Mouse (Mus musculus) pancreas, adult 10 weeks (tissue): ENCODE data around the gene 4921536K21Rik. TPM values are rescaled to one million over a fixed set of nuclear protein-coding genes. Genes with fewer than 3 reads are reported as not detected.

Source experiments
- polyA plus RNA-seq: library from polyadenylated mRNA; stranded (reverse); fragments of 350-450 nt; fragmentation: Illumina TruSeq; extraction: RNeasy Lipid Tissue Mini Kit (QIAGEN cat#74804); gene quantifications from one replicate; pipeline ENCODE4 v1.2.3, GENCODE M21; 2015; ENCODE audit warnings: low read depth, low replicate concordance; ENCODE audit not compliant: insufficient read depth

Gene 4921536K21Rik
- polyA plus RNA-seq = not detected

GRCm38 (mm10) chr11:3894406-3895281 lies at the start of gene 4921536K21Rik, which contains the start of gene Dusp18:
4921536K21Rik (minus strand) TSS chr11:3895098.
Dusp18 (plus strand) TSS chr11:3895240.

DNA sequence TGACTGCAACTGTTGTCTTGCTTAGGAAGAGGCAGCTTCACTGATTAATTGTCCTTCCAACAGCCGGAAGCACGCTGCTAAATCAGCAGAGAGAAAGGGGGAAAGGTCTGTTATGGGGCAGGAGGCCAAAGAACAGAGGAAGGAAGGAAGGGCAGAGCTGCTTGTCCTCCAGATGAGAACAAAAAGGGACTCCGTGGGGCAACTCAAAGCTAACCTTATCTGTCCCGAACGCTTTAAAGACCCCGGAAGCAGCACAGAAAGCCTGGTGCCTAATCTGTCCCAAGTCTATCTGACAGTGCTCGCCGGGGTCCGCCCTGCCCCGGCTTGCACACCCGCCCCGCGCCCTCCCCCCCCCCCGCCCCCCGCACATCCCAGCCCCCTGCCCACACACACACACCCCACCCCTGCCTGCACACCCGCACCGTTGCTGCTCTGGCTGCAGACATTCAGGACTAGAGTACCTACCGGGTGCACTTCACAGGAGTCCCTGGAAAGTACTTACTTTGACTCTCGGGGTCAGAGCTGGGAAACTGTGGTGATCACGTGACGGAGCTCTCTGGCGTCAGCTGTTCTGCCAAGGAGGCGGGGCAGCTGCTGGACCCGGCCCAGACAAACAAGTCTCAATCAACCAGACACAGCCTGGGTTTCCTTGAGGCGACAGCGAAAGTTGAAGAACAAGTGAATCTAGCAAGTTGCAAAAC lies 36.8 kb upstream of the 4921536K21Rik start, which contains the start of gene Tcn2:
TSS of gene Tcn2 (minus strand) at position 649 of the 701 bp plus-strand sequence.

DNA sequence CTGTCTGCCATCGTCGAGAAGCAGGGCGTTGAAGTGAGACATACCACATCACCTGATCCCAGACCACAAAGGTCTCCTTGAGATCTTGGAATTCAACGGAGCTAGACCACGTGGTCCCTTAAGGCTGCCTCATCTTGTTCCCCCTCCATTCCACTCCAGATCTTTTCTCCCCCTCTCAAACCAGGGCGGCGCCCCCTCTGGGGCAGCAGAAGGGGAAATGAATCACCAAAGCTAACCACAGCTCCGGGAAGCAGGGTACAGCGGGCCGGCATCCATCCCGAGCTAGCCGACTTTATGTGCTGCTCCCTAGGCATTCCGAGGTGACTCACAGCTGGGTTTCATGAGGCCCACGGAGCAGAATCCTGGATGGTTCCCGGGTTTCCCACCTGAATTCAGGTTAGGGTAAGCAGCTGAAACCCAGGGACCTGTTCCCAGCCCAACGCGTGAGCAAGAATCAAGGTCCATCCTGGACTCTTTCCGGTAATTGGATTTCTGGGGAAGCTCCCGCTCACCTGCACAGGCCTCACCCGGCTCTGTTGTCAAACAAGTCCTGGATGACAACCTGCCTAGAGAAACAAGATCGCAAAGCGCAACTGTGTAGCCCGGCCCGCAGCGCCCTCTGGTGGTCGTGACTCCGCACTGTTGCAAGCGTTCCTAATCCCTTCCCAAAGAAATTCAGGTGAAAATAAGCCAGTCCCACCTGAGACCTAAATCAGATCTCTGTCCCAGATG lies 19.4 kb upstream of the 4921536K21Rik start, which contains the start of gene Slc35e4:
TSS of gene Slc35e4 (minus strand) at position 556 of the 732 bp plus-strand sequence.

GRCm38 (mm10) chr11:3863454-3864112 lies 31.3 kb downstream of the 4921536K21Rik start, which contains the start of gene Osbp2:
Osbp2 (minus strand) TSS chr11:3863903.

Other genes with a start within 250 kb of the 4921536K21Rik start
- gene Morc2a, start 245.9 kb downstream of the 4921536K21Rik start, polyA plus RNA-seq = 6.6 TPM
- 0.78 TPM for gene Osbp2, start 31.2 kb downstream of the 4921536K21Rik start, polyA plus RNA-seq
- 1.1 TPM for gene Dusp18, start 142 bp upstream of the 4921536K21Rik start, polyA plus RNA-seq
- 1.6 TPM for gene Slc35e4, start 19.6 kb upstream of the 4921536K21Rik start, polyA plus RNA-seq
- 27.4 TPM for gene Tcn2, start 37.1 kb upstream of the 4921536K21Rik start, polyA plus RNA-seq
- 8.3 TPM for gene Pes1, start 68.9 kb upstream of the 4921536K21Rik start, polyA plus RNA-seq
- not detected for gene 4930556J24Rik, start 81.7 kb upstream of the 4921536K21Rik start, polyA plus RNA-seq
- 2.3 TPM for gene Gal3st1, start 88.5 kb upstream of the 4921536K21Rik start, polyA plus RNA-seq
- gene Sec14l4, start 136.4 kb upstream of the 4921536K21Rik start, polyA plus RNA-seq = 2.7 TPM
- gene Sec14l3, start 169.7 kb upstream of the 4921536K21Rik start, polyA plus RNA-seq = not detected
- 2.8 TPM for gene Mtfp1, start 200.3 kb upstream of the 4921536K21Rik start, polyA plus RNA-seq
- gene Sec14l2, start 228.3 kb upstream of the 4921536K21Rik start, polyA plus RNA-seq = 0.92 TPM
- 11.9 TPM for gene Rnf215, start 240.1 kb upstream of the 4921536K21Rik start, polyA plus RNA-seq